Mouse (Mus musculus) mouse embryonic stem cell (cell line): ENCODE measurements around the gene Ipp.

Source experiments
- in situ Hi-C, 2 experiments: fragments of 300-500 bp; cut with MboI; formaldehyde crosslinking; loops; 1 replicate in 1 of 2; 3 replicates in 1 of 2; pipeline ENCODE4 v1.14.3; 2019 to 2020; ENCODE audit warnings: low sequenced_read_pairs in 2 of 2, low pct_unique_long_range_greater_than_20kb in 1 of 2, mixed read lengths in 1 of 2; ENCODE audit not compliant: unreplicated experiment in 1 of 2

The Ipp gene

DNA sequence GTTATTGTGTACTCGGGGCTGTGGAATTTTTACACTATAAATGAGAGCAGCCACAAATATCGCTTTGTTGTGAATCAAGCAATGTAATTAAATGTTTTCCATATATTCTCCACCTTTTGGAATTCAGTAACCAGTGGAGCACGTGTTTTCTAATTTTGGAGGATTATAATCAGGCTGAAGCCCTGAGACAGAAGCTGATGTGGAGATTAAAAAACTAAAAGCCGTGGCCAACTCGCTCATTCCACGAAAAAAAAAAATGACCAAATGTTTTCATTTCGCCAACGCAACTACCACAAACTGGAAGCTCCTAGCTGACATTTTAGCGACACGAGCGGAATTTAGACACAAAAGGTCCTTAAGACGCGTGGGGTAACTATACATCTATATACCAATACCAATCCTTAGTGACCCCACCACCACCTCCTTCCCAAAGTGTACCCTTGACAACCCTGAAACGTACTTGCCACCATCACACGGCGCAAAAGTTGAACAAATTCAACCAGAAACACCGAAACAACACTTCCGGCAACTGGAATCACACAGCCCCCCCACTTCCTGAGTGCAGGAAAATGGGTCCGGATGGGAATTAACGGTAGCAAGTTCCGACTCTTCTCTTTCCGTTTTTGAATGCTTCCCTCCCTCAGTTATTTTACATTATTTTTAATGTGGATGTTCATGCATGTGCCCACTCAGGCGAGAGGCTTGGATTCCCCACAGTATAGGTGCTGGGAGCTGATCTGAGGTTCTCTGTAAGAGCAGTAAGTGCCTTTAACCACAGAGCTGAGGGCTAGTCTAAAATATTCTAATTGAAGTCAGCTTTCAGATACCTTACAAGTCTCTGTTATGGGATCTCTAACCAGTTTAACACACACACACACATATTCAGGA is 48.3 kb downstream of the Ipp start, which contains the start of gene Tmem69:
Gene Tmem69 (minus strand): TSS at position 524 of the 888 bp plus-strand sequence.
- in situ Hi-C loops: no loop called here

GRCm38 (mm10) chr4:116556561-116557305 is 49.4 kb downstream of the Ipp start:
- in situ Hi-C loops: no loop called here

DNA sequence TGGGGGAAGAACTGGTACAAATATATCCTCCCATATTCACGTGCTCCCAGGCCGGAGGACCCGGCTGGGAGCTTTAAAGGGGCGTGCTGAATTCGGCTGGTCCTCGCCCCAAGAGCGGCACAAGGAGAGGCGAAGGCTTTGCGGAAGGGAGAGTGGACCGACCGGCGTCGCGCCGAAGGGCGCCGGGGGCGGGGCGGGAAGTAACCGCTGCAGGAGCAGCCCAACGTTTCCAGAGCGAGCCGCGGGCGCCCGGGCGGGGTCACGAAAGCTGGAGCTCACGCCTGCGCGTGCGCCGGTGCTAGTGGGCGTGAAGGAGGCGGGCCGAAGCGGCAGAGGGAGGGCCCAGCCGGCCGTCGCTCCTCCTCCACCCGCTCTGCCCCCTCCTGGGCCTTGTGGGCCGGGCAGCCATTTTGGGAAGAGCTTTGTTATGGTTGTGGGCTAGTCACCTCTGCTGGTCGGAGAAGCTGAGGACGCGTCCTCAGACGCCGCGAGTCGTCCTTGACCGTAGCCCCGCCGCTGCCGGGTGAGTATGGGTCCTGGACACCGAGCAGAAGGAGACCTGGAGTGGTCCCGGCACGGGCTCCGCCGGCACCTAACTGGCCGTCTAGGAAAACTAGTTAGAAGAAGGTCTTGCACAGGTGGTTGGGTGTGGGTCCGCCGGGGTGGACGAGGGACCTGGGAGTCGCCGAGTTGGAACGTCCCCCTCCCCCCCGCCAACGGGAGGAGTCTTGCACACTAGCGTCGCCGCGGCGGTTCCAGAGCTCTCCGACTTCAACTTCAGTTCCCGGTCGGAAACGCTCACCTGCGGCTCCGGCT is 50.2 kb downstream of the Ipp start, which contains the start of gene Gpbp1l1:
Gene Gpbp1l1 (plus strand): TSS at position 353 of the 816 bp plus-strand sequence.
- in situ Hi-C loops: no loop called here

GRCm38 (mm10) chr4:116558151-116558882 is 51.0 kb downstream of the Ipp start:
- in situ Hi-C loops: no loop called here
